Mouse (Mus musculus): ENCODE measurements around the gene Prnd. TPM values are rescaled to one million over a fixed set of nuclear protein-coding genes. Genes with fewer than 3 reads are reported as not detected.

Prnd gene
- total RNA-seq (2012; rRNA removed), result 0.98 and 1.5 TPM in 2 replicates

DNA sequence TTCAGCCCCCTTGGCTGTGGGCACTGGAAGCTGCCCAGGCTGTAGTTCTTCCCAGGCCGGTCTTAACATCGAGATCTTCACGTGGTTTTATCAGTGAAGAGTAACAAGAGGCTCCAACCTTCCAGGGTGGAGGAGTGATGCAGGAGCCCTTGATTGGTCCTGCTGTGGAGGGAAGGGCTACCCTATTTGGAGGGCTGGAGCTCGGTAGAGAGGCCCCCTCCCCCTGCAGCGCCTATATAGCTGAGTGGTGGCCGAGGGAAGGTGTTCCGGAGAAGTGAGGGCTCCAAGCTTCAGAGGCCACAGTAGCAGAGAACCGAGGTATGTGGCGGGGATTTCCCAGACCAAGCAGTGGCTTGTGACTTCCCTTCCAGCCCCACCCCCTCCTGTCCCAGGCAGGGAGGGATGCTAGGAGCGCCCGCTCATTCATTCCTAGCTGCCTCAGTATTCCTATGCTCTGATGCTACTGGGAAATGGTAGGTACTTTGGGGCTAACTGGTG is at the start of gene Prnd:
Gene Prnd, plus strand, starts transcription at position 264 of the 498 bp plus-strand sequence.
- TF ChIP-seq MAFK (IDR thresholded peaks at IDR 0.05; ENCODE audit: insufficient read depth, low read depth, low read length), result no peak
- no peak for TF ChIP-seq ZNF384 (IDR thresholded peaks at IDR 0.05; ENCODE audit: low read depth, low read length)
- TF ChIP-seq HCFC1 (IDR thresholded peaks at IDR 0.05; ENCODE audit: borderline replicate concordance, insufficient read depth, low read length), result no peak
- no peak for TF ChIP-seq CHD2 (IDR thresholded peaks at IDR 0.05; ENCODE audit: low read depth, low read length)
- TF ChIP-seq ZC3H11A (IDR thresholded peaks at IDR 0.05; ENCODE audit: borderline replicate concordance, low read depth, low read length), result no peak
- no peak within 1 kb of the TSS for H3K4me3 ChIP-seq (ENCODE audit: insufficient read depth in 1 of 2, low read depth in 1 of 2, low read length in 2 of 2, poor library complexity in 1 of 2, severe bottlenecking in 1 of 2)

GRCm38 (mm10) chr2:131902423-131902822 is 48.2 kb upstream of the Prnd start:
- no peaks in the 10 kb centered on the region for H3K36me3 ChIP-seq (ENCODE audit: control insufficient read depth, insufficient read depth, low read length, poor library complexity, severe bottlenecking)
- in situ Hi-C loops (cut with MboI; ENCODE audit: low sequenced_read_pairs in 2 of 2, unreplicated experiment in 2 of 2), result no loop called here
- no peak overlapping the region for H3K9ac ChIP-seq (ENCODE audit: insufficient read depth, low read depth, low read length, poor library complexity, severe bottlenecking)
- no peak overlapping the region for H3K4me3 ChIP-seq (ENCODE audit: insufficient read depth in 1 of 2, low read depth in 1 of 2, low read length in 2 of 2, poor library complexity in 1 of 2, severe bottlenecking in 1 of 2)
- H3K27ac ChIP-seq (ENCODE audit: insufficient read depth, low read depth, low read length, poor library complexity, severe bottlenecking), result no peak overlapping the region
- TF ChIP-seq ZC3H11A (IDR thresholded peaks at IDR 0.05; ENCODE audit: borderline replicate concordance, low read depth, low read length), result no peak
- TF ChIP-seq ZNF384 (IDR thresholded peaks at IDR 0.05; ENCODE audit: low read depth, low read length), result no peak
- no peak for TF ChIP-seq CHD2 (IDR thresholded peaks at IDR 0.05; ENCODE audit: low read depth, low read length)
- TF ChIP-seq MAFK (IDR thresholded peaks at IDR 0.05; ENCODE audit: insufficient read depth, low read depth, low read length), result no peak
- no peak for TF ChIP-seq HCFC1 (IDR thresholded peaks at IDR 0.05; ENCODE audit: borderline replicate concordance, insufficient read depth, low read length)
- peaks cover 0 to 3% of the 10 kb centered on the region in 2 experiments; a peak in 1 of 4 replicates for H3K4me1 ChIP-seq (ENCODE audit: control insufficient read depth in 2 of 2, insufficient read depth in 2 of 2, low read length in 2 of 2, poor library complexity in 1 of 2)
- no peaks in the 10 kb centered on the region for H3K9me3 ChIP-seq (ENCODE audit: control insufficient read depth, insufficient read depth, low read depth, low read length)
- DNase-seq (ENCODE audit: low read depth, low spot score), result no peak

More for the DNA sequence above, at the start of gene Prnd:
- Histone ChIP-seq H3K36me3 (ENCODE audit: control insufficient read depth, insufficient read depth, low read length, poor library complexity, severe bottlenecking) (no peaks in the 10 kb centered on the region), H3K4me1 (ENCODE audit: control insufficient read depth in 2 of 2, insufficient read depth in 2 of 2, low read length in 2 of 2, poor library complexity in 1 of 2) (peaks cover 8 to 16% of the 10 kb centered on the region in 2 experiments; a peak in 3 of 4 replicates), H3K9ac (ENCODE audit: insufficient read depth, low read depth, low read length, poor library complexity, severe bottlenecking) (no peak within 1 kb of the TSS), H3K9me3 (ENCODE audit: control insufficient read depth, insufficient read depth, low read depth, low read length) (no peaks in the 10 kb centered on the region), H3K27ac (ENCODE audit: insufficient read depth, low read depth, low read length, poor library complexity, severe bottlenecking) (no peak within 1 kb of the TSS)
- DNase-seq (ENCODE audit: low read depth, low spot score), result peak; percentile 34
- in situ Hi-C loops (cut with MboI; ENCODE audit: low sequenced_read_pairs in 2 of 2, unreplicated experiment in 2 of 2), result no loop called here

DNA sequence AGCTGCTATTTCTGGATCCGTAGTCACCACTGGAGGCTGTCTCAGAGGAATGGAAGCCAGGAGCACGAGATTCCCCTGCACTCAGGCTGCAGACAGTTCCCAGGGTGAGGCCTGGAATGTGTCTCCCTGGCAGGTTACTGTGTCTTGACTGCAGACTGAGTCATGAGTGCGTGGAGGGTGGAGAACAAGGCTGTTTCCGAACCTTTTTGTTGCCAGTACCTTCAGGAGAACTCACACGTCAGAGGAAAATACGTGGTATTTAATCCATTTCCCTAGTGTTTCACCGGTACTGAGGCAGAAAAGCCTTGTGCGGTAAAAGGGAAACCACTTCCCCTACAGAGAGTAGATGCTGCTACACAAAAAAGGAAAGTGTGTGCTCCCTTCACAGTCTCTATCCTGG is 47.8 kb upstream of the Prnd start:
- in situ Hi-C loops (cut with MboI; ENCODE audit: low sequenced_read_pairs in 2 of 2, unreplicated experiment in 2 of 2), result no loop called here
- no peaks in the 10 kb centered on the region for H3K36me3 ChIP-seq (ENCODE audit: control insufficient read depth, insufficient read depth, low read length, poor library complexity, severe bottlenecking)
- DNase-seq (ENCODE audit: low read depth, low spot score), result no peak
- H3K9me3 ChIP-seq (ENCODE audit: control insufficient read depth, insufficient read depth, low read depth, low read length), result no peaks in the 10 kb centered on the region
- H3K4me1 ChIP-seq (ENCODE audit: control insufficient read depth in 2 of 2, insufficient read depth in 2 of 2, low read length in 2 of 2, poor library complexity in 1 of 2), result peaks cover 0 to 3% of the 10 kb centered on the region in 2 experiments; a peak in 1 of 4 replicates
- TF ChIP-seq ZC3H11A (IDR thresholded peaks at IDR 0.05; ENCODE audit: borderline replicate concordance, low read depth, low read length) (no peak), MAFK (IDR thresholded peaks at IDR 0.05; ENCODE audit: insufficient read depth, low read depth, low read length) (no peak), CHD2 (IDR thresholded peaks at IDR 0.05; ENCODE audit: low read depth, low read length) (no peak), HCFC1 (IDR thresholded peaks at IDR 0.05; ENCODE audit: borderline replicate concordance, insufficient read depth, low read length) (no peak), ZNF384 (IDR thresholded peaks at IDR 0.05; ENCODE audit: low read depth, low read length) (no peak)
- no peak overlapping the region for H3K9ac ChIP-seq (ENCODE audit: insufficient read depth, low read depth, low read length, poor library complexity, severe bottlenecking)
- no peak overlapping the region for H3K27ac ChIP-seq (ENCODE audit: insufficient read depth, low read depth, low read length, poor library complexity, severe bottlenecking)
- no peak overlapping the region for H3K4me3 ChIP-seq (ENCODE audit: insufficient read depth in 1 of 2, low read depth in 1 of 2, low read length in 2 of 2, poor library complexity in 1 of 2, severe bottlenecking in 1 of 2)

- Histone ChIP-seq H3K27ac (ENCODE audit: insufficient read depth, low read depth, low read length, poor library complexity, severe bottlenecking) (no peak overlapping the region), H3K9ac (ENCODE audit: insufficient read depth, low read depth, low read length, poor library complexity, severe bottlenecking) (no peak overlapping the region), H3K4me1 (ENCODE audit: control insufficient read depth in 2 of 2, insufficient read depth in 2 of 2, low read length in 2 of 2, poor library complexity in 1 of 2) (peaks cover 3 to 4% of the 10 kb centered on the region in 2 experiments; a peak in 2 of 4 replicates), H3K36me3 (ENCODE audit: control insufficient read depth, insufficient read depth, low read length, poor library complexity, severe bottlenecking) (no peaks in the 10 kb centered on the region), H3K4me3 (ENCODE audit: insufficient read depth in 1 of 2, low read depth in 1 of 2, low read length in 2 of 2, poor library complexity in 1 of 2, severe bottlenecking in 1 of 2) (no peak overlapping the region), H3K9me3 (ENCODE audit: control insufficient read depth, insufficient read depth, low read depth, low read length) (no peaks in the 10 kb centered on the region)
- no peak for DNase-seq (ENCODE audit: low read depth, low spot score)
- in situ Hi-C loops (cut with MboI; ENCODE audit: low sequenced_read_pairs in 2 of 2, unreplicated experiment in 2 of 2), result no loop called here
- TF ChIP-seq MAFK (IDR thresholded peaks at IDR 0.05; ENCODE audit: insufficient read depth, low read depth, low read length), result no peak
- no peak for TF ChIP-seq HCFC1 (IDR thresholded peaks at IDR 0.05; ENCODE audit: borderline replicate concordance, insufficient read depth, low read length)
- no peak for TF ChIP-seq ZC3H11A (IDR thresholded peaks at IDR 0.05; ENCODE audit: borderline replicate concordance, low read depth, low read length)
- no peak for TF ChIP-seq CHD2 (IDR thresholded peaks at IDR 0.05; ENCODE audit: low read depth, low read length)
- TF ChIP-seq ZNF384 (IDR thresholded peaks at IDR 0.05; ENCODE audit: low read depth, low read length), result no peak
Observed at GRCm38 (mm10) chr2:131905025-131905424, 45.6 kb upstream of the Prnd start.
